Mouse (Mus musculus) brown adipose tissue, adult 24 weeks (tissue): ENCODE data around the gene Sbpl. TPM values are rescaled to one million over a fixed set of nuclear protein-coding genes. Genes with fewer than 3 reads are reported as not detected.

Experiments used
- H3K27ac ChIP-seq: fragments of 200-500 bp; replicated peaks from 2 replicates; pipeline ENCODE4 v1.5.1; 2012; ENCODE audit warnings: low read depth, mild to moderate bottlenecking, low read length
- H3K4me1 ChIP-seq: fragments of 200-500 bp; 2 replicates; pipeline ENCODE4 v1.6.1; 2012; ENCODE audit warnings: low read length, mixed read lengths; ENCODE audit not compliant: control insufficient read depth, insufficient read depth, insufficient read length
- H3K4me3 ChIP-seq: fragments of 200-500 bp; 2 replicates; pipeline ENCODE4 v1.5.1; 2012; ENCODE audit warnings: low read depth, mild to moderate bottlenecking, low read length, moderate library complexity; ENCODE audit not compliant: insufficient read depth
- polyA plus RNA-seq: library from polyadenylated mRNA; stranded (reverse); fragments of >200 nt; gene quantifications from 2 replicates; pipeline ENCODE4 v1.2.4, GENCODE M21; 2012; ENCODE audit not compliant: missing spikeins, insufficient read depth, insufficient read length

Gene Sbpl
- not detected in 2 replicates for polyA plus RNA-seq

DNA sequence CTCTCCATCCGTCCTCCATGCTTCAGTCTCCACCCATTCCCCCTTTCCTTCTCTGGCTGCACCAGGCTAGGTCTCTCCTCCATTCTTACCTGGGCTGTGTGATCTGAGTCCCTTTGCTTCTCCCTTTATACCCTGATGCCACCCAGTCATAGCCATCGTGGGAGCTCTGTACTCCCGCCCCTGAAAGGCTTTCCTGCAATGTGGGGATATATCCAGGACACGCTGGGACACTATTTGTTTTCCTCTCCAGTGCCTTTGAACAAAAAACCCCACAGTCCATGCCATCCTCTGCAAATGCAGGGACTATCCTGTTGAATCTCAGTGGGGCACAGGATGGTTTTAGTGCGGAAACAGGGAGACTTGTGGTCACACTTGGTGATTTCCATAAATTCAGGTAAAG is at the start of gene Sbpl:
TSS of gene Sbpl (minus strand) at position 101 of the 400 bp plus-strand sequence.
- no peak within 1 kb of the TSS for H3K4me3 ChIP-seq
- H3K4me1 ChIP-seq = no peaks in the 10 kb centered on the region
- no peak within 1 kb of the TSS for H3K27ac ChIP-seq

DNA sequence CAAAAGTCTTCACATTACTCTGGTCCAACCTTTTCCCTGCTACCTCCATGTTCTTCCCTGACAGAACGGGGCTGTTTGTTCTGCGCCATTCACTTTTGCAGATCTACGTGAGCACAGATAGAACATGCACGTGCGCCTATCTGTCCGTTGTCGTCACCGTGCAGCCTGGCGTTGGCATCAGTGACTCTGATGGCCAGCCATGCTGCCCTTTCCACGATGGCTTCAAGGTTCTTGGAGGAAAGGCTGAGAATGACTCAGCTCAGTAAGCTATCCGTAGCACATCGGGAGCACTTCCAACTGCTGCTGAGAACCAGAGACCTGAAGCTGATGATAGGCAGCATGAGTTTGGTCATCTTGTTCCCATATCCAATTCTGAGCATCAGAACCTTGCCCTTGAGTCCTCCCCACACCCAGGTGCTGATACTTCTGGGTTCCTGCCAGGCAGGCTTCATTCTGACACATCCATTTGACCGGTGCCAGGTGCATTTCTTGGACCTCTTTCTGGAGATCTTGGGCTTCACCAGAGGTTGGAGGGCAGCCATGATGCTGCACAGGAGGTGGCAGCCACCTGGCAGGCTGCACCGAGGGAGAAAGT is 49.1 kb upstream of the Sbpl start:
- Histone ChIP-seq H3K4me1 (peaks cover 3% of the 10 kb centered on the region; the same call in 1 of the 2 replicates), H3K27ac (no peak overlapping the region), H3K4me3 (no peak overlapping the region)

- H3K27ac ChIP-seq = no peak overlapping the region
- no peak overlapping the region for H3K4me3 ChIP-seq
- no peaks in the 10 kb centered on the region for H3K4me1 ChIP-seq
Measured at GRCm38 (mm10) chr17:24000404-24000803, 45.3 kb upstream of the Sbpl start.

DNA sequence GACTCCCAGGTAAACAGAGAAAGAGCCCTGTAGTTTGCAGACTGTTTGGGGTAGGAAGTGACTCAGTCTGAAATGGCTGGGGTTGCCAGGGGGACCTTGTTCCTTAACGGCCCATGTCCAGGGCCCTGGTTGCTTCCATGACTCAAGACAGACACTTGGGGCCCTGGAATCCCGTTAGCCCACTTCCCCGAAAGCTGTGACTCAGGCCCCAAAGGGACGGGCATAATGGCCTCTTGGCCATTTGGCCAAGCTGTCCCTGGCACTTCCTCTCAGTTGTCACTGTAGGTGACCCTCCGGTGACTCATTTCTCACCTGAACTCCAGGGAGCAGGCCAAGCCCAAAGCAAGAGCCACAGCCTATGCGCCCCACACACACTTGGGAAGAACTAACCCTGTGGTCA is 43.3 kb upstream of the Sbpl start:
- no peak overlapping the region for H3K4me3 ChIP-seq
- H3K27ac ChIP-seq = no peak overlapping the region
- H3K4me1 ChIP-seq = no peaks in the 10 kb centered on the region

GRCm38 (mm10) chr17:23997901-23998300 is 42.8 kb upstream of the Sbpl start, which contains the start of gene Prss22:
Gene Prss22 (minus strand): TSS chr17:23998100.
- Histone ChIP-seq H3K4me3 (no peak within 1 kb of the TSS), H3K4me1 (no peaks in the 10 kb centered on the region), H3K27ac (no peak within 1 kb of the TSS)

DNA sequence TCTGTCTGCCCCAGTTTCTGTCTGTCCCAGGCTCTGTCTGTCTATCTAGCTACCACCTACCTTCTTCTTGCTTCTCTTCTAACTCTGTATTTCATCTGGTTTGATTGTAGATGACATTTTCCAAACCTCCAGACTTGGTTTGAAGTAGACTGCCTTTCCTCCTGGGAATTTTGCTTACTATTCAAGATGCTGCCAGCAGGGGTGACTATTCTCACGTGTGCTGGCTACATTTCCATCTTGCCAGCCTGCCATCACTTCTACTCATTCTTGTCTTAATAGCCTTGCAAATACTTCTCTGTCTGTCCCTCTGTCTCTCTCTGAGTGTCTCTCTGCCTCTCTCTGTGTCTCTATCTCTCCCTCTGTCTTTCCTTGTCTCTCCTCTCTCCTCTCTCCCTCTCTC is 40.3 kb upstream of the Sbpl start:
- no peak overlapping the region for H3K4me3 ChIP-seq
- no peaks in the 10 kb centered on the region for H3K4me1 ChIP-seq
- no peak overlapping the region for H3K27ac ChIP-seq

GRCm38 (mm10) chr17:23994667-23995066 is 39.6 kb upstream of the Sbpl start:
- H3K4me3 ChIP-seq = no peak overlapping the region
- H3K4me1 ChIP-seq = no peaks in the 10 kb centered on the region
- H3K27ac ChIP-seq = no peak overlapping the region

DNA sequence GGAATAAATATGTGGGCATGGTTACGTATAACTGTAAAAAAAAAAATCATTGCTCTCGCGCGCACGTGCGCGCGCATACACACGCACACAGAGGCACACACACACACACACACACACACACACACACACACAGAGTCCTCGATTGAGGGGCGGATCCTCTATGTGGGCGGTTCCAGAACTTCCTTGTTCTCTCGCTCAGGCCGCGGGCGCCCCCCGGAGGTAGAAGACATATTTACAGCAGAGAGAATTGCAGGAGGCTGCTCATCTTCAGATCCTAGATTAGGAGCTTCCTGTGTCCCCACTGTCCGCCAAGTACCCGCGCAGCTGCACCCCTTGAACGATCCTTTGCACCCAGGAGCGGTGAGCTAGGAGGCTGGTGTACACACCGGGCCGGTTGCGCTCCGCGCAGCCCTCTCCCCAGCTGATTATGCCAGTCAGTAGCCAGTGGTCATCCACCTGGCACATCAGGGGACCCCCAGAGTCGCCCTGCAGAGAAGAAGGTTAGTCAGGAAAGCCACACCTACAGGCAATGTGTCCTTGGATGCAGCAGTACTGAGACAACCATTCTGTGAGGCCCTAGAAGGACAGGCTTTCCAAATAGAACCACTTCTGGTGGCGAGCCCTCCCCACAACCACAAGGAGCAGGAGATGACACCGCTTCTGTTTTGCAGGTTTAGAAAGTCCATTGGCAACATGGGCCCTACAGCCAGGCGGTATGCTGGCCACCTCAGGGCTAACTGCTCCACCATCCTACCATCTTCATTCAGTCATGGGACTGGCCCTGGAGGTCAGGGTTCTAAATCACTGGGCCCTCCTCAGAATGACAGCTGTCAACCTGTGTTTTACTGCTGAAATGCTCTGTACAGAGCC is 38.7 kb upstream of the Sbpl start:
- no peak overlapping the region for H3K4me3 ChIP-seq
- H3K4me1 ChIP-seq = no peaks in the 10 kb centered on the region
- H3K27ac ChIP-seq = no peak overlapping the region

DNA sequence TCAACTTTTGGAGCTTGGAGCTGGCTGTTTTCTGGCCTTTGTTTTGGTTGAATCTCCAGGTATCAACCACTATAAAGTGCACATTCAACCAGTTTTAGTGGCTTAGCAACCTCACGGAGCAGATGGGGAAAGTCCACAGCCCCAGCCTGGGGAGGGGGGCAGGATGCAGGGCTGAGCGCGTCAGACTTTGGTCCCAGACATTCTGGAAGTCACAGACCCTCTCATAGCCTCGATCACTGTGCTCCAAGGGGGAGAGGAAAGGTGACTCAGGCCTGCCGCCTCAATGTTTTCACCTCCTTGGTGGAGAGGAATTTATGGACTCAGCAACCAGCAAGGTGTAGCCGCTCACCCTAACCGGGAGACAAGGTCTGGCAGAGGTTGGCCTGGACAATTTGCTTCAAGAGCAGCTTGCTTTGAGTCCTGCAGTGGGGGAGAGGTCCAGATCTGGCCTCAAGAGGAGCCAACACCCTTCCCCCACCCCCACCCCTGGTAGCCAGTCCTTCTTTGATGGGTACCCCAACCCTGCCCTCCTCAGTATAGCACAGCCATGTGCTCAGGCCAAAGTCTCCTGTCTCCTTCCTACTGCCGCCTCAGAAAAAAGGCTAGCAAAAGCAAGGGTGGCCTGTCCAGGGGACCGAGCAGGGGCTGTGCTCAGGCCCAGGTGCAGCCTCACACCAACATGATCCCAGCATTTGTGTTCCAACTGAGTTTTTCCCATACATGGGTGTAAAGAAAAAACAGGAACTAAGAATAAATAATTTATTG is 37.9 kb upstream of the Sbpl start:
- Histone ChIP-seq H3K4me3 (no peak overlapping the region), H3K4me1 (no peaks in the 10 kb centered on the region), H3K27ac (no peak overlapping the region)

DNA sequence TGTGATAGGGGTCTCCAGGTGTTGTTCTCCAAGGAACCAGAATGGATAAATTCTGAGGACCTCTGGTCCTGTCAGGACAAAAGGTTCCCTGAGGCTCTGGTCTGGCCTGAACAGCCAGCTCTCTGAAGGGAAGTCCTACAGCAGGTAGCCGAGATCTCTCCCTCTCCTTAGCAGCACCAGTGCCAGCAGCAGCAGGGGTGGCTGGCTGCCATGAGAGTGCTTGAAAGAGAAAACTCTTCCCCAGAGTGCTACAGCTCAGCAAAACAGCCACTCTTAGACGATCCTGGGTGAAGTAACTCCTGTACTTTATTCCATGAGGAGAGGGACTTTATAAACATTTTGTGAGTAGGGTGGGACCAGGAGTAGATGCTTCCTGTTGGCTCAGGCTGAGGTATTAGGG is 34.7 kb upstream of the Sbpl start:
- Histone ChIP-seq H3K27ac (no peak overlapping the region), H3K4me1 (no peaks in the 10 kb centered on the region), H3K4me3 (no peak overlapping the region)

DNA sequence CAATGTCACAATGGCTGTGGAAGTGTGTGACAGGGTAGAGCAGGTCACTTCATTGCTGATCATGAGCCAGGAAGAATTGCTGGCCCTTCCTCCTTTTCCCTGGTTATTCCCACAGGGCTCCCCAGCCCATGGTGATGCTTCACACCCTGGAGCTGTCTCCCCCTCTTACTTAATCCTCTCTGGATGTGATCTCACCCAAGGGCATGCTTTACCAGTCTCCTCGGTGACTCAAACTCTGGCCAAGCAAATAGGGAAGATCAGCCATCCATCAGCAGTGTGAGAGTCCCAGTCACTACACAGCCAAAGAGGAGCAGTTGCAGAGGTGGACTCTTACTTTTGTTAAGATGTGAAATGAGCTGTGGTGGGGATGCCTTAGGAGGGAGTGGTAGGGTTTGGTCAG is 29.9 kb upstream of the Sbpl start:
- no peak overlapping the region for H3K4me3 ChIP-seq
- no peak overlapping the region for H3K27ac ChIP-seq

GRCm38 (mm10) chr17:23982912-23983311 is 27.8 kb upstream of the Sbpl start:
- H3K4me1 ChIP-seq = no peaks in the 10 kb centered on the region
- H3K4me3 ChIP-seq = no peak overlapping the region
- no peak overlapping the region for H3K27ac ChIP-seq

More for the DNA sequence above, 29.9 kb upstream of the Sbpl start:
- no peaks in the 10 kb centered on the region for H3K4me1 ChIP-seq

DNA sequence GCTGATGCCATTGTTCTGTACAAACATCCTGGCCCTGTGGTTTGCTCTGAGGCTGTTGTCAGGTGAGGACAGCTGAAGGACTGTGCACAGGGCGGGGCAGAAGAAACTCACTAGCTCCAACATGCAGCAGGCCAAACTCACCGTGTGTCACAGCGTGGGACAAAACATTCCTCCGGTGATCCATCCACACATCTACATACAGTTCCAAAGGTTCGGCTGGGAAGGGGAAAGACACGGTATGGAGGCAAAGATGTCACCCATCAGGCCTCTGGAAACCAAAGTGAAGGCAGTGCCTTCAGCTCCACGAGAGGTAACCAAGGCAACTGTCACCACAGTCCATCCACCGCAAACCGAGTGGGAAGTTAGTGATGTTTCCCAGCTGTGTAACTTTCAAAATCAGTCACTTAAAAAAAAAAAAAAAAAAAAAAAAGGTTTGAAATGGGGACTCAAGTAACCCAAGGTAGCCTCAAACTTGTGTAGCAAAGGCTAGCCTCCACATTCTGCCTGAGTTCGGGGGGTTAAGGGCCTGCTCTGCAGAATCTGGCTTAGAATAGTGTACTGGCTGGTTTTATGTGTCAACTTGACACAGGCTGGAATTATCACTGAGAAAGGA is 25.3 kb upstream of the Sbpl start, which contains the start of gene Prss30:
TSS of gene Prss30 (minus strand) at position 270 of the 613 bp plus-strand sequence.
- no peak within 1 kb of the TSS for H3K4me3 ChIP-seq
- H3K4me1 ChIP-seq = no peaks in the 10 kb centered on the region

GRCm38 (mm10) chr17:23979471-23979870 is 24.4 kb upstream of the Sbpl start:
- H3K4me1 ChIP-seq = no peaks in the 10 kb centered on the region
- no peak overlapping the region for H3K27ac ChIP-seq
- no peak overlapping the region for H3K4me3 ChIP-seq

More for the DNA sequence above, 25.3 kb upstream of the Sbpl start, which contains the start of gene Prss30:
- 0 out of 2 replicates have a peak within 1 kb of the TSS, but pooled peaks have one; percentile 15 for H3K27ac ChIP-seq

DNA sequence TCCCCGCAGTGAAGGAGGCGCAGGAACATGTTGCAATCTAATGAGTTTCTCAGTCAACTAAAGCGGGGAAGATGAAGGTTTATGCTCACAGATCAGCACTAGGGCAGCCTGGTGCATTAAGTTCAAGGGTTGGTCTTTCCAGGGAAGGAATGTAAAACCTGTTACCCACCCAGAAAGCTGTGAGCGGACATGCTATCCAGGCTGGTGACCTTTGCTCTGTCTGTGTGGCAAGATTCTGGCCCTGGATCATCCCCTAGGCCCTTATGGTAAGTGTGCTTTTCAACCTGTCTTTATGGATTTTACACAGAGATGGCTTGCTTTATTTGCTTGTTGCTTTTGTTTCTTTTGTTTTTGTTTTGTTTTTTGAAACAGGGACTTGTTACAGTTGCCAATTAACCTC is 21.6 kb upstream of the Sbpl start:
- Histone ChIP-seq H3K4me3 (no peak overlapping the region), H3K27ac (no peak overlapping the region), H3K4me1 (no peaks in the 10 kb centered on the region)
